ENCODE assay signal across 13 mouse cellular contexts in the genomic region with DNA sequence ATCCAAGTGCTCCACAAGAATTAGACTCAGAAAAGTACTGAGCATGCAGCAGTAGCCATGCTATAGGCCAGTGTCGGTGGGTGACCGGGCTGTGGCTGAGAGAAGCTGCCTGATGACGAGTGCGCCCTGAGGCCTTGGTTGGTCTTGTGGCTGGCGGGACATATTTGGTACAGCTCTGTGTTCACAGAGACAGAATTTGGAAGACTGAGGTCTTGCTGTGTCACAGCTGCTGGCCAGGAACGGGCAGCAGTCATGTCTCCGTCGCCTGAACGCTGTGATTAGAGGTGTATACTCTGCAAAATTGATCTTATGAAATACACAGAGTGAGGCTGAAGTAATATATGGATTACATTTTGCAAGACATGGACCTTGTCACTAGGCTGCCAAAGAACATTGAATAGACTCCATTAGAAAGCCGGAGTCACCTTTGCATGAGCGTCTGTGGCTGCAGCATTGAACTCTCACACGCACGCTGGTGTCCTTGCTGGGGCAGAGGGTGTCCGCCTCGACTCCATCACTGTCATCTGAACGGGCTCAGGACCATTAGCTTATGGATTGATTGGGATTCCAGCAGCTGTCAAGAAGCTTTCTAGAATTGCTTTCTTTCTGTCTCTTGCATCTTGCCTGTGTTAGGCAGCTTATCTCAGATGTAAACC. TPM values are rescaled to one million over a fixed set of nuclear protein-coding genes. Genes with fewer than 3 reads are reported as not detected.
DNase-seq lines count a peak whose midpoint lies in the region; ATAC-seq and TF ChIP-seq lines count a peak whose summit lies in the region.
"Had no signal": no experiment of that assay in that cellular context is flagged by ENCODE, and none has a peak within 500 bp of the region (broad histone marks: within the 10 kb centered on the region; RNA-seq: fewer than 3 reads in every experiment).

No protein-coding gene starts in this region.

- DNase-seq in hindbrain, embryonic 10.5 days (ENCODE audit: low spot score): no peak
- no peak for DNase-seq in hindbrain, postnatal 0 days (ENCODE audit: low spot score)
- no peak for DNase-seq in MEL (ENCODE audit: low read depth, low spot score)
- no peak for DNase-seq in frontal cortex, adult 2 months (ENCODE audit: extremely low spot score in 1 of 2, low spot score in 1 of 2)
- DNase-seq: cerebellum, adult 11 months; gastrocnemius, postnatal 14 days had no signal

- H3K79me2 ChIP-seq in MEL (ENCODE audit: control insufficient read depth, insufficient read depth, low read length, poor library complexity): peaks cover 97% of the 10 kb centered on the region

- H3K27me3 ChIP-seq in hindbrain, embryonic 10.5 days (ENCODE audit: insufficient read depth, poor library complexity, severe bottlenecking): no peaks in the 10 kb centered on the region
- no peaks in the 10 kb centered on the region for H3K27me3 ChIP-seq in hindbrain, postnatal 0 days (ENCODE audit: insufficient read depth, low read length)
- H3K27me3 ChIP-seq in E14TG2a.4 (ENCODE audit: insufficient read depth, low read length): no peaks in the 10 kb centered on the region
- no peaks in the 10 kb centered on the region for H3K27me3 ChIP-seq in MEL (ENCODE audit: control insufficient read depth in 1 of 2, insufficient read depth in 2 of 2, low read length in 2 of 2)
- no peaks in the 10 kb centered on the region for H3K27me3 ChIP-seq in intestine, postnatal 0 days (replicated peaks; ENCODE audit: control insufficient read depth, insufficient read depth, low read length)
- H3K27me3 ChIP-seq in forebrain, embryonic 12.5 days: no peaks in the 10 kb centered on the region
- H3K27me3 ChIP-seq: limb, embryonic 12.5 days had no signal

- no peak for TF ChIP-seq RAD21 in MEL (IDR thresholded peaks at IDR 0.05; ENCODE audit: low read depth, low read length)

- no peak for TF ChIP-seq POLR2A in MEL (IDR thresholded peaks at IDR 0.05; ENCODE audit: control insufficient read depth in 1 of 2, insufficient read depth in 1 of 2, low read depth in 1 of 2, low read length in 2 of 2, poor library complexity in 1 of 2)

- peak overlapping the region; percentile 29; the same call in 1 of the 2 replicates for H3K27ac ChIP-seq in hindbrain, embryonic 10.5 days
- H3K27ac ChIP-seq in hindbrain, postnatal 0 days: no peak overlapping the region
- H3K27ac ChIP-seq in MEL (ENCODE audit: control insufficient read depth, low read depth, low read length): 0 out of 2 replicates have a peak overlapping the region, but pooled peaks have one; percentile 35
- no peak overlapping the region for H3K27ac ChIP-seq in intestine, postnatal 0 days (ENCODE audit: low read depth, low read length)
- H3K27ac ChIP-seq in forebrain, embryonic 12.5 days: no peak overlapping the region
- H3K27ac ChIP-seq: kidney, postnatal 0 days; limb, embryonic 12.5 days had no signal

- ATAC-seq in hindbrain, postnatal 0 days: no peak
- peak; percentile 57; the same call in 1 of the 2 replicates for ATAC-seq in intestine, postnatal 0 days
- no peak for ATAC-seq in forebrain, embryonic 12.5 days (ENCODE audit: low FRiP score)
- ATAC-seq: forebrain, embryonic 14.5 days had no signal

- no peak for TF ChIP-seq CTCF in hindbrain, postnatal 0 days (IDR thresholded peaks at IDR 0.05; ENCODE audit: low read depth)
- no peak for TF ChIP-seq CTCF in E14TG2a.4 (conservative IDR thresholded peaks at IDR 0.05; ENCODE audit: low read length)
- TF ChIP-seq CTCF in MEL (IDR thresholded peaks at IDR 0.05 in 2 of 3, conservative IDR thresholded peaks at IDR 0.05 in 1 of 3; ENCODE audit: control insufficient read depth in 1 of 3, insufficient read depth in 1 of 3, low read depth in 2 of 3, low read length in 3 of 3, poor library complexity in 1 of 3, severe bottlenecking in 1 of 3): no peak
- TF ChIP-seq CTCF in intestine, postnatal 0 days (IDR thresholded peaks at IDR 0.05; ENCODE audit: low read depth): no peak

- peaks cover 63% of the 10 kb centered on the region for H3K4me1 ChIP-seq in hindbrain, embryonic 10.5 days (replicated peaks)
- H3K4me1 ChIP-seq in hindbrain, postnatal 0 days (ENCODE audit: insufficient read depth, low read length): peaks cover 21% of the 10 kb centered on the region
- H3K4me1 ChIP-seq in E14TG2a.4 (replicated peaks; ENCODE audit: low read depth, low read length): peaks cover 92% of the 10 kb centered on the region
- H3K4me1 ChIP-seq in MEL (ENCODE audit: control insufficient read depth in 1 of 2, insufficient read depth in 2 of 2, low read length in 2 of 2): peaks cover 34 to 69% of the 10 kb centered on the region in 2 experiments
- H3K4me1 ChIP-seq in intestine, postnatal 0 days (replicated peaks; ENCODE audit: control insufficient read depth, insufficient read depth, low read length): peaks cover 7% of the 10 kb centered on the region; the same call in 1 of the 2 replicates
- peaks cover 47% of the 10 kb centered on the region for H3K4me1 ChIP-seq in forebrain, embryonic 12.5 days

- H3K9ac ChIP-seq in hindbrain, postnatal 0 days (replicated peaks; ENCODE audit: low read length): no peak overlapping the region
- no peak overlapping the region for H3K9ac ChIP-seq in MEL (ENCODE audit: control insufficient read depth, low read depth, low read length, poor library complexity, severe bottlenecking)
- H3K9ac ChIP-seq in intestine, postnatal 0 days (ENCODE audit: low read depth, low read length): no peak overlapping the region
- H3K9ac ChIP-seq in forebrain, embryonic 12.5 days: no peak overlapping the region
- H3K9ac ChIP-seq: limb, embryonic 12.5 days had no signal

- no peak for TF ChIP-seq EP300 in MEL (IDR thresholded peaks at IDR 0.05; ENCODE audit: low read depth in 1 of 2, low read length in 2 of 2)

- WGBS in hindbrain, embryonic 10.5 days: 84% methylated on average over 16 of the region's 16 CpGs
- 63% methylated on average over 16 of the region's 16 CpGs for WGBS in hindbrain, postnatal 0 days
- WGBS in intestine, postnatal 0 days: 54% methylated on average over 16 of the region's 16 CpGs
- WGBS in forebrain, embryonic 12.5 days: 84% methylated on average over 16 of the region's 16 CpGs

- H3K36me3 ChIP-seq in hindbrain, embryonic 10.5 days: peaks cover 47% of the 10 kb centered on the region
- H3K36me3 ChIP-seq in hindbrain, postnatal 0 days (ENCODE audit: insufficient read depth, low read length): no peaks in the 10 kb centered on the region
- peaks cover 73% of the 10 kb centered on the region for H3K36me3 ChIP-seq in E14TG2a.4 (ENCODE audit: insufficient read depth, low read length)
- H3K36me3 ChIP-seq in MEL (ENCODE audit: control insufficient read depth in 1 of 2, insufficient read depth in 2 of 2, low read length in 2 of 2): peaks cover 12 to 71% of the 10 kb centered on the region in 2 experiments
- H3K36me3 ChIP-seq in intestine, postnatal 0 days (ENCODE audit: control insufficient read depth, insufficient read depth): no peaks in the 10 kb centered on the region
- peaks cover 16% of the 10 kb centered on the region for H3K36me3 ChIP-seq in forebrain, embryonic 12.5 days (replicated peaks)

- H3K4me2 ChIP-seq in hindbrain, postnatal 0 days (ENCODE audit: low read depth, low read length): no peak overlapping the region
- H3K4me2 ChIP-seq in intestine, postnatal 0 days (replicated peaks; ENCODE audit: low read depth): 0 out of 2 replicates have a peak overlapping the region, but pooled peaks have one; percentile 0
- H3K4me2 ChIP-seq in forebrain, embryonic 12.5 days: no peak overlapping the region
- H3K4me2 ChIP-seq: limb, embryonic 12.5 days had no signal

- no peaks in the 10 kb centered on the region for H3K9me3 ChIP-seq in hindbrain, embryonic 10.5 days
- no peaks in the 10 kb centered on the region for H3K9me3 ChIP-seq in hindbrain, postnatal 0 days (ENCODE audit: low read length)
- H3K9me3 ChIP-seq in E14TG2a.4 (ENCODE audit: low read length) (no peaks in the 10 kb centered on the region), MEL (replicated peaks; ENCODE audit: insufficient read depth, low read length) (no peaks in the 10 kb centered on the region)
- H3K9me3 ChIP-seq in intestine, postnatal 0 days (ENCODE audit: control insufficient read depth): no peaks in the 10 kb centered on the region
- H3K9me3 ChIP-seq in forebrain, embryonic 12.5 days: no peaks in the 10 kb centered on the region
- H3K9me3 ChIP-seq: limb, embryonic 12.5 days had no signal

- H3K4me3 ChIP-seq in hindbrain, embryonic 10.5 days: no peak overlapping the region
- no peak overlapping the region for H3K4me3 ChIP-seq in hindbrain, postnatal 0 days (ENCODE audit: low read length)
- H3K4me3 ChIP-seq in E14TG2a.4 (replicated peaks; ENCODE audit: low read length) (peak overlapping the region; percentile 27), MEL (ENCODE audit: control insufficient read depth in 1 of 2, insufficient read depth in 1 of 2, low read depth in 2 of 2, low read length in 2 of 2) (no peak overlapping the region)
- H3K4me3 ChIP-seq in intestine, postnatal 0 days (ENCODE audit: low read depth, low read length): no peak overlapping the region
- H3K4me3 ChIP-seq in forebrain, embryonic 12.5 days (replicated peaks): no peak overlapping the region
- H3K4me3 ChIP-seq: limb, embryonic 12.5 days had no signal

RNA-seq across cellular contexts. Expression of gene Gm20388, which starts 5.7 kb away (rescaled TPM):
- polyA plus RNA-seq in hindbrain, embryonic 10.5 days (2016; fragmentation: Nextera tagmentation; extraction: Ambion mirVana): 1.7 and 3.2 TPM in 2 replicates
- 58.0 and 71.3 TPM in 2 replicates for total RNA-seq in hindbrain, postnatal 0 days (2014; rRNA removed)
- polyA plus RNA-seq in hindbrain, postnatal 0 days (2015; fragmentation: Nextera tagmentation; extraction: Ambion mirVana): not detected in 2 replicates
- 8.1 and 11.1 TPM in 2 replicates for total RNA-seq in MEL (2012; rRNA removed)
- polyA plus RNA-seq in MEL (2012; ENCODE audit: insufficient read depth in 1 of 2, insufficient read length in 2 of 2, low read depth in 1 of 2, low replicate concordance in 2 of 2, missing spikeins in 1 of 2): 10 to 100 TPM in 1 of 2 experiments, not detected in 1; 17.8 TPM
- polyA plus RNA-seq in intestine, postnatal 0 days (2015; fragmentation: Nextera tagmentation; extraction: Ambion mirVana): not detected in 2 replicates
- 15.5 and 22.2 TPM in 2 replicates for polyA plus RNA-seq in frontal cortex, adult 2 months (2012; rRNA removed)
- polyA plus RNA-seq in forebrain, embryonic 12.5 days (2016; fragmentation: Nextera tagmentation; extraction: Ambion mirVana): 5.6 TPM in 1 of 2 replicates, not detected in the other
- total RNA-seq: layer of hippocampus, postnatal 10 days had no signal
- polyA plus RNA-seq: kidney, postnatal 0 days; limb, embryonic 12.5 days had no signal

RNA-seq across cellular contexts. Expression of gene Usp10, which starts 6.2 kb away (rescaled TPM):
- polyA plus RNA-seq in hindbrain, embryonic 10.5 days (2016; fragmentation: Nextera tagmentation; extraction: Ambion mirVana): 182 and 219 TPM in 2 replicates
- total RNA-seq in hindbrain, postnatal 0 days (2014; rRNA removed): 88.5 and 91.1 TPM in 2 replicates
- 89.0 and 94.2 TPM in 2 replicates for polyA plus RNA-seq in hindbrain, postnatal 0 days (2015; fragmentation: Nextera tagmentation; extraction: Ambion mirVana)
- total RNA-seq in MEL (2012; rRNA removed): 205 and 227 TPM in 2 replicates
- 100 to 1,000 TPM; 263 to 398 TPM for polyA plus RNA-seq in MEL (2012; ENCODE audit: insufficient read depth in 1 of 2, insufficient read length in 2 of 2, low read depth in 1 of 2, low replicate concordance in 2 of 2, missing spikeins in 1 of 2)
- polyA plus RNA-seq in intestine, postnatal 0 days (2015; fragmentation: Nextera tagmentation; extraction: Ambion mirVana): 37.1 and 41.2 TPM in 2 replicates
- polyA plus RNA-seq in frontal cortex, adult 2 months (2012; rRNA removed): 86.8 and 98.2 TPM in 2 replicates
- polyA plus RNA-seq in forebrain, embryonic 12.5 days (2016; fragmentation: Nextera tagmentation; extraction: Ambion mirVana): 167 and 176 TPM in 2 replicates

RNA-seq across cellular contexts. Expression of gene Klhl36, which starts 54.3 kb away (rescaled TPM):
- 10.7 and 11.9 TPM in 2 replicates for polyA plus RNA-seq in hindbrain, embryonic 10.5 days (2016; fragmentation: Nextera tagmentation; extraction: Ambion mirVana)
- 36.6 and 37.3 TPM in 2 replicates for total RNA-seq in hindbrain, postnatal 0 days (2014; rRNA removed)
- 20.6 and 22.0 TPM in 2 replicates for polyA plus RNA-seq in hindbrain, postnatal 0 days (2015; fragmentation: Nextera tagmentation; extraction: Ambion mirVana)
- 4.5 and 4.6 TPM in 2 replicates for total RNA-seq in MEL (2012; rRNA removed)
- 1 to 10 TPM in 1 of 2 experiments, not detected in 1; 6.6 TPM for polyA plus RNA-seq in MEL (2012; ENCODE audit: insufficient read depth in 1 of 2, insufficient read length in 2 of 2, low read depth in 1 of 2, low replicate concordance in 2 of 2, missing spikeins in 1 of 2)
- 7.3 and 7.4 TPM in 2 replicates for polyA plus RNA-seq in intestine, postnatal 0 days (2015; fragmentation: Nextera tagmentation; extraction: Ambion mirVana)
- 9.5 and 10.2 TPM in 2 replicates for polyA plus RNA-seq in frontal cortex, adult 2 months (2012; rRNA removed)
- polyA plus RNA-seq in forebrain, embryonic 12.5 days (2016; fragmentation: Nextera tagmentation; extraction: Ambion mirVana): 9.9 and 10.9 TPM in 2 replicates

Comparison
In these comparisons a context has a peak if more than half of its experiments do, and no peak if none do; other contexts are left out.
1. H3K27ac ChIP-seq: peak in hindbrain, embryonic 10.5 days (single experiment) and MEL (single experiment); none in hindbrain, postnatal 0 days (single experiment), intestine, postnatal 0 days (single experiment) and forebrain, embryonic 12.5 days (single experiment).